Mouse (Mus musculus) ES-Bruce4 (cell line): ENCODE results near the gene Phf21b.

Experiments
- CTCF ChIP-seq: IDR thresholded peaks from one replicate; pipeline ENCODE4 v1.8.1; 2011; ENCODE audit warnings: low read depth, low read length
- POLR2A ChIP-seq: IDR thresholded peaks from one replicate; pipeline ENCODE4 v1.8.1; 2011; ENCODE audit warnings: low read length; ENCODE audit not compliant: insufficient read depth

DNA sequence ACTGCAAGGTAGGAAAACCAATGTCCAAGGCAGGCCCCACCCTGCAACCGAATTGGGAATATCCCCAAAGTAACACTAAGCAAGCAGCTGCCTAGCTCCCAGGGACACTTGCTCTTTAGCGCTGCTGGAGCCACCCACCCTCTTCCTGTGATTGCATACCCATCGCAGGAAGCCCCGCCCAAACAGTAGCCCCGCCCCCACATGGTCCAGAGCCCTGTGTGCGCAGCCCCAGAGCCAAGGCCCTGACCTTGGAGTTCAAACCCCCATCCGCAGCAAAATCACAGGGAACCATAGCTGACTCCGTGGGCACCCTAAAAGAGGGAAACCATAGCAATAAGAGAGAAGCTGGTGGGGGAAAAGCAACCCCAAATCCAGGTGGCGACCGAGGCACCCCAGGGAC lies 89.2 kb downstream of the Phf21b start:
- TF ChIP-seq POLR2A (peak; percentile 17), CTCF (no peak)
